Mouse (Mus musculus) E14TG2a.4 (cell line): ENCODE data around the gene Trim61.
"Not testable (repeated sequence)": the region's sequence is repeated elsewhere in the genome, so short reads cannot be mapped to it uniquely, and the experiment has no call there.

Experiments used
- H3K27me3 ChIP-seq: 2 replicates; pipeline ENCODE4 v1.6.1; 2014; ENCODE audit warnings: low read length, control low read depth; ENCODE audit not compliant: insufficient read depth
- H3K36me3 ChIP-seq: 2 replicates; pipeline ENCODE4 v1.6.1; 2014; ENCODE audit warnings: low read length, control low read depth; ENCODE audit not compliant: insufficient read depth
- H3K4me1 ChIP-seq: replicated peaks from 2 replicates; pipeline ENCODE4 v1.6.1; 2014; ENCODE audit warnings: low read depth, low read length, control low read depth
- H3K4me3 ChIP-seq: replicated peaks from 2 replicates; pipeline ENCODE4 v1.5.1; 2014; ENCODE audit warnings: mild to moderate bottlenecking, low read length
- H3K9me3 ChIP-seq: 2 replicates; pipeline ENCODE4 v1.6.1; 2014; ENCODE audit warnings: low read length, control low read depth
- CTCF ChIP-seq: conservative IDR thresholded peaks from 2 replicates; pipeline ENCODE4 v1.5.1; 2014; ENCODE audit warnings: low read length
- NANOG ChIP-seq: IDR thresholded peaks from 2 replicates; pipeline ENCODE4 v1.6.1; 2014; ENCODE audit warnings: borderline replicate concordance, low read length, mixed read lengths
- POU5F1 ChIP-seq: IDR thresholded peaks from 2 replicates; pipeline ENCODE4 v1.6.1; 2014; ENCODE audit warnings: low read length, borderline replicate concordance

Gene Trim61

DNA sequence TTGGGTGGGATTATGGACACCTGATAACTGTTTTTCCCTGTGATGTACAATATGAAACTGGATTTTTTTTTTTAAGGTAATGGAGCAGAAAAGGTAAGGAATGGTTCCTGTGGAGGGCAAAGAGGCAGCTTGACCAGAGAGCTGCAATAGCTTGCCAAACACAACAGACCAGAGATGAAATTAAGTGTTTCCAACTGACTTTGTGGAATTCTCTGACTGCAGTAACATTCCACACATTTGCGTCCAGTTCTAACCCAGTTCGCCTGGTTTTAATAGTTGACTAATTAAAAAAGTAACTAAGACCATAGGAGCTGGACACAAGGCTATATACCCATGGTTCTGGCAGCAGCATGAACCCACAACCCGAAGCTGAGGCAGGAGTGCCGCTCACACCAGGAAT is 11.5 kb upstream of the Trim61 start:
- no peaks in the 10 kb centered on the region for H3K27me3 ChIP-seq
- peaks cover 42% of the 10 kb centered on the region for H3K4me1 ChIP-seq
- no peak for TF ChIP-seq NANOG
- TF ChIP-seq POU5F1 = no peak
- no peak for TF ChIP-seq CTCF
- H3K9me3 ChIP-seq = no peaks in the 10 kb centered on the region
- H3K4me3 ChIP-seq = peak overlapping the region; percentile 41; the same call in 1 of the 2 replicates
- peaks cover 29% of the 10 kb centered on the region for H3K36me3 ChIP-seq

DNA sequence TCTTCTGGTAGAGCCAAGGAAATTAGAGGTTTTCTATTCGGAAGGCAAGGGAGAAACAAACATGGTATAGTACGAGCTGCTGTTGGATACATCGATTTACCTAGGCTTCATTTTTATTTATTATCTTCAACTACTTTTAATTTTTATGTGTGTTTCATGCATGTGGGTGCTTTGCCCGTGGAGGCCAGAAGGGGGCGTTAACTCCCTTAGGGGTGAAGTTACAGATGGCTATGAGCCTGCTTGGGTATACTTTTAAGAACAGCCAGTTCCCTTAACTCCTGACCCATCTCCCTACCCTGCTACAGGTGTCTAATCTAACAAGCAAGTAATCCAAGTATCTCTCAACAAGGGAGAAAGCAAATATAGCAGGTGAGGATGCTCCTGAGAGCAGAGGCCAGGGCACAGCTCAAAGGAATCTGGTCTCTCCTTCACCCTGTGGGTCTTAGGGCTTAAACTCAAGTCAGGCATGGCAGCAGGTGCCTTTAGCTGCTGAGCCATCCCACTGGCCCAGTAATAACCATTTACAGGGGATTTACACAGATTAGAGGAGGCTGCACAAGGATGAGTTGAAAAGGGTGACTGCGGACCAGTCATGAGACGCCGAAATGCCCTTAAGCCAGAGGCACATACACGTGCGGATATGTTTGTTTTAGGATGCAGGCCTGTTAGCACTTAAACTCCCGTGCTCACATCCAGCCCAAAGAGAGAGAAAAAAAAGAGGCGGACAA is 10.8 kb upstream of the Trim61 start:
- TF ChIP-seq POU5F1 (no peak), CTCF (peak; percentile 80)
- Histone ChIP-seq H3K4me3 (peak overlapping the region; percentile 41; the same call in 1 of the 2 replicates), H3K27me3 (no peaks in the 10 kb centered on the region), H3K36me3 (peaks cover 29% of the 10 kb centered on the region), H3K9me3 (no peaks in the 10 kb centered on the region), H3K4me1 (peaks cover 35% of the 10 kb centered on the region)

DNA sequence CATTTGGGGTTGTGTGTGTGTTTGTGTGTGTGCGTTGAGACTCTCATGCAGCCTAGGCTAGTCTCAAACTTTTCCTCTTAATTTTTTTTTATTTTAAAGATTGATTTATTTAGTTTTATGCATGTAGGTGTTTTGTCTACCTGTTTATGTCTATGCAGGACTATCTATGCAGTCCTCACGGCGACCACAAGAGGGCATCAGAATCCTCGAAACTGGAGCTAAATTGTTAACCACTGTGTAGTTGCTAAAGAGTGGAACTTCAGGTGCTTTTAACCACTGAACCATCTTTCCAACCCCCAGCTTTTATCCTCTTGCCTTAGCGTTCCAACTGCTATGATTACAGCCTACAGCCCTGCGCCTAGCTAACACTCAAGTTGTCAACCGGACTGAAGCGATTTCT is 4.2 kb upstream of the Trim61 start:
- Histone ChIP-seq H3K36me3 (peaks cover 14% of the 10 kb centered on the region), H3K4me3 (no peak overlapping the region), H3K4me1 (no peaks in the 10 kb centered on the region), H3K27me3 (no peaks in the 10 kb centered on the region), H3K9me3 (peaks cover 22% of the 10 kb centered on the region)
- TF ChIP-seq NANOG (no peak), POU5F1 (no peak), CTCF (peak; percentile 28; the same call in 1 of the 2 replicates)

DNA sequence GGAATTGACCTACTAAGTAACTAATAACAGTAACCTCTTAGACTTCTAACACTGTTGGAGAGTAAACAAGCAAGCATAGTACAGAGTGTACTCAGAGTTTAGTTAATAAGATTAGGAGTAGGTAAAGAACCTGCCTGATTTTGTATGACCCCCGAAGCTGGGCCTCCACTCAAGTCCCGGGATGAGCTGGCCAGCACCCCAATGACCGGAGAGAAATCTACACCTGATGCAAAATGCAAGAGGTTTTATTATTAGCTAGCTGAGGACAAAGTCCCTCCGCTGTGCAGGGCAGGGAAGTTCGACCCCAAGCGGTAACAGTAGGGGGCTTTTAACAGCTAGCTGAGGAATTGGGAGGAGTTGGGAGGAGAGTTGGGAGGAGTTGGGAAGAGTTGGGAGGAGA is 10.7 kb downstream of the Trim61 start:
- H3K9me3 ChIP-seq, H3K27me3 ChIP-seq: not testable (repeated sequence)

DNA sequence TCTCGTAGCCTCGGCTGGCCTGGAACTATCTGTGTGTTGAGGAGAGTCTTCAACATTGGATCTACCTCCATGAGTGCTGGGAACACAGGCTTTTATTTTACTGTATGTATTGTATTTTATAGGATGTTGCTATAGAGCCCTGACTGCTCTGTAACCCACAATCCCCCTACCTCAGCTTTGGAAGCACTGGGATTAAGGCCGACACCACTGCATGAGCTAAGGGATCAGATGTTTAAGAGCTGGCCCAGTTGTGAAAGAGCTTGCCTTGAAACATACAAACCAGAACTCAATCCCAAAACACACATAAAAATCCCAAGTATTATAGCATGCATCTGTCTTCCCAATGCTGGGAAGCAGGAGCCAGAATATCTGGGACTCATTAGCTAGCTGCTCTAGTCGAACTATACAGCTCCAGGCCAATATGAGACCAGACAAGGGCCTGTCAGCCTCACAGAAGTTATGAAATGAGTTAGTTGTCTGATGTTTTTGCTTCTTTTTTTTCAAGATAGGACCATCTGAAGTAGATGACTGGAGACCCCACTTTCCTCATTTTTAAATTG is 19.4 kb downstream of the Trim61 start:
- Histone ChIP-seq H3K4me3 (no peak overlapping the region), H3K9me3 (peaks cover 11% of the 10 kb centered on the region), H3K4me1 (no peaks in the 10 kb centered on the region), H3K36me3 (no peaks in the 10 kb centered on the region), H3K27me3 (no peaks in the 10 kb centered on the region)
- no peak for TF ChIP-seq NANOG
- TF ChIP-seq POU5F1 = no peak
- no peak for TF ChIP-seq CTCF

More for the DNA sequence above, 10.7 kb downstream of the Trim61 start:
- H3K36me3 ChIP-seq, H3K4me1 ChIP-seq, H3K4me3 ChIP-seq: not testable (repeated sequence)

DNA sequence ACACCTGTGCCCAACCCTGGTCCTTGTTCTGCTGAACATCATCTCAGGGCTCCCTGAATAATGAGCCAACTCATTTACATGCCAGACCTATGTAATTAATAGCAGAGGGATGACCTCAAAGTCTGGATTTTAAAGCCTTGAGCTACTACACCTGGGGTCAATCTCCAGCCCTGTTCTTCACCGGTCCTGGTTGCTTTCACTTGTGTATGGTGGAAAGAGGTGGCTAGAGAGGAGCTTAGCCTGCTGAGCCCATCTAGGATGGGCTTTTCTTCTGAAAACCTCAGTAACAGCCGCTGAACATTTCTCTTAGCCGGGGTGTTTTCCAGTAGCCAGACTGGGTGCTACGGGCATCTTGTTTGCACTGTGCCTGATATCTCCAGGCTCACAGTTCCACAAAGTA is 30.6 kb downstream of the Trim61 start, which contains the start of gene Trim75:
TSS of gene Trim75 (minus strand) at position 101 of the 400 bp plus-strand sequence.
- Histone ChIP-seq H3K27me3 (peaks cover 3% of the 10 kb centered on the region; the same call in 1 of the 2 replicates), H3K4me3 (no peak within 1 kb of the TSS), H3K4me1 (peaks cover 5% of the 10 kb centered on the region; the same call in 1 of the 2 replicates), H3K36me3 (no peaks in the 10 kb centered on the region), H3K9me3 (no peaks in the 10 kb centered on the region)
- no peak for TF ChIP-seq POU5F1
- TF ChIP-seq NANOG = no peak
- TF ChIP-seq CTCF = no peak

DNA sequence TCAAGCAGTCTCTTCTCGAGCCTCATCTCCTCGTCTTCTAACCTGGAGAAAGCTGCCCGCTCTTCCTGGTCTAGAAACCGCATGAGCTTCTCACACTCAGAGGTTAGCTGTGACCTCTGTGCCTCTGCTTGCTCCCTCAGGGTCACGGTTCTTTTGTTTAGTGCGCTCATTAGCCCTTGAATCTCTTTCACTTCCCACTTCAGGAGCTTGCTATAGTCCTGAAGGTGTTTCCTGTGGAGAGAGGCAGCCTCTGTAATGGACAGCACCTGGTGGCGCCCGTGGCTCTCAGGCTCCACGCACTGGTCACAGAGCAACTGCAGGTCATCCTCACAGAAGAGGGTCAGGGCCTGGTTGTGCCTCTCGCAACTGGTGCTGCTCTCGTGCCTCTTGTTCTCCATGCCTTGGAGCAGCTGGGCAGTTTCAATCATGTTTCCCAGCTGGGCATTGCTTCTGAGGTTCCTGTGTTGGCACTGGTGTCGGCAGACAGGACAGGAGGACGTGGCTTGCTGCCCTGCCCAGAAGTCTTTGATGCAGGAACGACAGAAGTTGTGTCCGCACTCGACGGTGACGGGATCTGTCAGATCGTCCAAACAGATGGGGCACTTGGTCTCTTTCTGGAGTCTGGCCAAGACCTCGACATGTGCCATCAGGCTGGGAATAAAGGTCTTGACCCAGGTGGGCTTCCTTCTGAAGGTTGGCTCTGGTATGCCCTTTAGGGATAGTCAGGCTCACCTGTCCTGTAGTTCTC is 35.0 kb downstream of the Trim61 start:
- TF ChIP-seq CTCF (no peak), POU5F1 (no peak), NANOG (no peak)
- Histone ChIP-seq H3K9me3 (no peaks in the 10 kb centered on the region), H3K4me3 (no peak overlapping the region), H3K4me1 (peaks cover 5% of the 10 kb centered on the region; the same call in 1 of the 2 replicates), H3K36me3 (no peaks in the 10 kb centered on the region), H3K27me3 (peaks cover 3% of the 10 kb centered on the region; the same call in 1 of the 2 replicates)
